Mouse (Mus musculus): Measurements from ENCODE around the gene Mical2. TPM values are rescaled to one million over a fixed set of nuclear protein-coding genes. Genes with fewer than 3 reads are reported as not detected.

Gene Mical2
- polyA plus RNA-seq, 1 experiment from 2014 or later: 4.0 TPM

GRCm38 (mm10) chr7:112351541-112351940 is 125.9 kb downstream of the Mical2 start:
- no peaks in the 10 kb centered on the region for H3K36me3 ChIP-seq (ENCODE audit: inconsistent target)
- no peaks in the 10 kb centered on the region for H3K79me2 ChIP-seq (ENCODE audit: inconsistent target)
- H3K27ac ChIP-seq: no peak overlapping the region
- no peak overlapping the region for H3K4me3 ChIP-seq (ENCODE audit: inconsistent target)
- 100% methylated on average over 3 of the region's 3 CpGs for WGBS (ENCODE audit: missing documents)

DNA sequence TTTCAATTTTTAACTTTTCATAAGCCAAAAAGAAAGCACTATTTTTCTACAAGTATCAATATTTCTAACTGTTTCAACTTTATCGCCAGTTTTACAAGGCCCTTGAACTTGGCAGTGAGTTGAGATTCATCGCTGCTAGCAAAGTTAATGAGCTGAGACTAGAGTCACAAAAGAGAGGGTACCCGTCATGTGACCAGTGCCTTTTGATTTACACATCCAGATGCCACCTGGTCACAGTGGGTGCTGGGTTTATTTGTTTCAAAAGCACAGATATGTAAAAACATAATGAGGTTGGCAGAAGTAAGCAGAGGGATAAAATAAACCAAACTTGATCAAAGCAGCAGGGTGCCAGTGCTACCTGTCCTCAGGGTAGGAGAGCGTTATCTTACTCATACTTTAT is 126.3 kb downstream of the Mical2 start:
- no peaks in the 10 kb centered on the region for H3K36me3 ChIP-seq (ENCODE audit: inconsistent target)
- no peaks in the 10 kb centered on the region for H3K79me2 ChIP-seq (ENCODE audit: inconsistent target)
- H3K4me3 ChIP-seq (ENCODE audit: inconsistent target): no peak overlapping the region
- H3K27ac ChIP-seq: no peak overlapping the region
- WGBS (ENCODE audit: missing documents): 90% methylated on average over 4 of the region's 4 CpGs

- 94% methylated on average over 4 of the region's 4 CpGs for WGBS (ENCODE audit: missing documents)
- Histone ChIP-seq H3K36me3 (ENCODE audit: inconsistent target) (no peaks in the 10 kb centered on the region), H3K79me2 (ENCODE audit: inconsistent target) (no peaks in the 10 kb centered on the region), H3K27ac (no peak overlapping the region), H3K4me3 (ENCODE audit: inconsistent target) (no peak overlapping the region)
These were observed 127.4 kb downstream of the Mical2 start for GRCm38 (mm10) chr7:112353011-112353410.

GRCm38 (mm10) chr7:112353939-112354338 is 128.3 kb downstream of the Mical2 start:
- H3K36me3 ChIP-seq (ENCODE audit: inconsistent target): no peaks in the 10 kb centered on the region
- no peak overlapping the region for H3K4me3 ChIP-seq (ENCODE audit: inconsistent target)
- WGBS (ENCODE audit: missing documents): 92% methylated on average over 11 of the region's 11 CpGs
- no peaks in the 10 kb centered on the region for H3K79me2 ChIP-seq (ENCODE audit: inconsistent target)
- H3K27ac ChIP-seq: no peak overlapping the region

DNA sequence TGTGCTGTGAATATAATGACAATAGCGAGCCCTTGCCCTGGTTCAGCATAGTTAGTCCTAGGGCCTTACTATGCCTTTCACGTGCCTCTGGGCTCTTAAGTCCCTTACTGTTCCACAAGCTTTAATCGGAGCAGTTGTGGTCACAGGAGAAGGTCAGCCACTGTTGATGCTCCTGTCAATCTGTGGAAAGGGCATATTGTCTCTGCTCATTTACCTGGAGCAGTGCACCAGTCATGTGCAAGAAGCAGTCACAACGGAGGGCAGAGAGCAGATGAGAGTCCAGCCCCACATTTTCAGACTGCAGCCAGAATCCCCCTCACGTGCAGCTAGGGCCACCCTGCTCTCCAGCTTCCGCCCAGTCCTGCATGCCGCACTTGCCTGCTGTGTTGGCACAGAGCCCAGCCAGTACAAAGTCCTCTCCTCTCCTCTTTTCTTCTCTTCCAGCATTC is 128.9 kb downstream of the Mical2 start:
- H3K79me2 ChIP-seq (ENCODE audit: inconsistent target): no peaks in the 10 kb centered on the region
- H3K27ac ChIP-seq: no peak overlapping the region
- H3K36me3 ChIP-seq (ENCODE audit: inconsistent target): no peaks in the 10 kb centered on the region
- no peak overlapping the region for H3K4me3 ChIP-seq (ENCODE audit: inconsistent target)
- 76% methylated on average over 7 of the region's 7 CpGs for WGBS (ENCODE audit: missing documents)

- H3K27ac ChIP-seq: no peak overlapping the region
- H3K79me2 ChIP-seq (ENCODE audit: inconsistent target): no peaks in the 10 kb centered on the region
- H3K4me3 ChIP-seq (ENCODE audit: inconsistent target): no peak overlapping the region
- H3K36me3 ChIP-seq (ENCODE audit: inconsistent target): no peaks in the 10 kb centered on the region
- WGBS (ENCODE audit: missing documents): 87% methylated on average over 3 of the region's 3 CpGs
These were observed 133.9 kb downstream of the Mical2 start for GRCm38 (mm10) chr7:112359594-112359993.

DNA sequence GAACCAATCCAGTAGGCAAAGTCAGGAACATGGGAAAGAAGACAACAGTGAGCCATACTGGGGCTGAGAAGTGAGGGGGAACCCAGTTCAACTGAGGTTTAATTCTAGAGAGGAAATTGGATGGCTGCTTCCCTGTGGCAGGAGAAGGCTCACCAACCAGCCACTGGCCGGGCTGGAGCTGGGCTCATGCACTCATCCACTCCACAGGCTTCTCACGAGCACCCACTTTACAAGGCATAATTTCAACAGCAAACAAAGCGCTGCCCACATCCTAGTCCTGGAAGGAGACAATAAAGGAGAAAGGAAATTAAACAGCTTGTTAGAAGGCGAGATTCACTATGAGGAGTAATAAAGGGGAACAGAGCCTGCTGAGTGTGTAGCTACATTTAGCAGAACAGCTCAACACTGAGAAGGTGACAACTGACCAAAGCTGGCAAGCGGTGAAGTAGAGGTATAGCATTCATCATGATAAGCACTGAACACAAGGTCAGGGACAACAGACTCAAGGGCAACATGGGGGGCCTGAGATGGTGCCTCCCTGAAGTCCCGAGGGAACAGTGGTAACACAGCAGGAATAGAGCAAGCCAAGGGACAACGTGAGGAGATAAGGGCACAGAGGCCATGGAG is 137.0 kb downstream of the Mical2 start:
- no peaks in the 10 kb centered on the region for H3K36me3 ChIP-seq (ENCODE audit: inconsistent target)
- no peak overlapping the region for H3K4me3 ChIP-seq (ENCODE audit: inconsistent target)
- 88% methylated on average over 7 of the region's 7 CpGs for WGBS (ENCODE audit: missing documents)
- H3K27ac ChIP-seq: no peak overlapping the region
- no peaks in the 10 kb centered on the region for H3K79me2 ChIP-seq (ENCODE audit: inconsistent target)

- no peak overlapping the region for H3K4me3 ChIP-seq (ENCODE audit: inconsistent target)
- 93% methylated on average over 3 of the region's 3 CpGs for WGBS (ENCODE audit: missing documents)
These were observed 140.2 kb downstream of the Mical2 start for GRCm38 (mm10) chr7:112365864-112366263.

GRCm38 (mm10) chr7:112369046-112369445 is 143.4 kb downstream of the Mical2 start:
- WGBS (ENCODE audit: missing documents): 43% methylated on average over 2 of the region's 2 CpGs
- Histone ChIP-seq H3K79me2 (ENCODE audit: inconsistent target) (no peaks in the 10 kb centered on the region), H3K27ac (no peak overlapping the region), H3K4me3 (ENCODE audit: inconsistent target) (no peak overlapping the region), H3K36me3 (ENCODE audit: inconsistent target) (no peaks in the 10 kb centered on the region)

More at GRCm38 (mm10) chr7:112365864-112366263, 140.2 kb downstream of the Mical2 start:
- H3K79me2 ChIP-seq (ENCODE audit: inconsistent target): no peaks in the 10 kb centered on the region
- H3K27ac ChIP-seq: no peak overlapping the region
- no peaks in the 10 kb centered on the region for H3K36me3 ChIP-seq (ENCODE audit: inconsistent target)

GRCm38 (mm10) chr7:112369977-112370376 is 144.3 kb downstream of the Mical2 start:
- Histone ChIP-seq H3K79me2 (ENCODE audit: inconsistent target) (no peaks in the 10 kb centered on the region), H3K4me3 (ENCODE audit: inconsistent target) (no peak overlapping the region), H3K27ac (no peak overlapping the region), H3K36me3 (ENCODE audit: inconsistent target) (no peaks in the 10 kb centered on the region)
- WGBS (ENCODE audit: missing documents): 85% methylated on average over 3 of the region's 3 CpGs

DNA sequence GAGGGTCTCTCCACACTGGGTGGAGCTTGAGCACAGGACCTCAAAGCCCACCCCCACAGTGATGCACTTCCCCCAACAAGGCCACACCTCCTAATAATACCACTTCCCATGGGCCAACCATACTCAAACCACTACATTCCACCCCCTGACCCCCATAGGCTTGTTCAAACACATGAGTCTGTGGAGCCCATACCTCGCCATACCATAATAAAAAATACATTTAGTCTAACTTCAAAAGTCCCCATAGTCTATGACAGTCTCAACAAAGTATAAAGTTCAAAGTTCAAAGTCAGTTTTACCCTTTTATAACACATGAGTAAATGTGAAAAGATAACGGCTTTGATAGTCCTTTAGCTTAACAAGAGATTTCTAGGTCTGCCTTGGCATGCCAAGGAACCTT is 145.7 kb downstream of the Mical2 start:
- Histone ChIP-seq H3K4me3 (ENCODE audit: inconsistent target) (no peak overlapping the region), H3K36me3 (ENCODE audit: inconsistent target) (no peaks in the 10 kb centered on the region), H3K27ac (no peak overlapping the region), H3K79me2 (ENCODE audit: inconsistent target) (no peaks in the 10 kb centered on the region)
- 87% methylated on average over 2 of the region's 2 CpGs for WGBS (ENCODE audit: missing documents)

DNA sequence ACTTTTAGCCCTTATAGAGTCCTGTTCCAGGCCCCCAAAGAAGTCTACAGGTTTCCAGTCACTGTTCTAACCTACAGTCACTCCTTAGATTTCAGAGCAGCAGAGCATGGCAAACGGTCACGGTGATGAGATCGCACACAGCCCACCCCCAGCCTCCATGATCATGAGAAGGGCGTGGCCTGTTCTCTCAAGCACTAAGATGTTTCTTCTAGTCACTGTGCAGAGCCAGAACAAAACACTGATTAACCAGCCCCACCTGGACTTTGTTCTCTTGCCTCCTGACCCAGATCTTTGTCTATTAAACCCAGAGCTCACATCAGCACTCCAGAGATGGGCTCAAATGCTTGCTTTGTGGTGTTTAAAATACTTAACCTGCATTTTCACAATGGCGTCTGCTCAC is 148.4 kb downstream of the Mical2 start:
- WGBS (ENCODE audit: missing documents): 93% methylated on average over 5 of the region's 5 CpGs
- Histone ChIP-seq H3K4me3 (ENCODE audit: inconsistent target) (no peak overlapping the region), H3K36me3 (ENCODE audit: inconsistent target) (no peaks in the 10 kb centered on the region), H3K27ac (no peak overlapping the region), H3K79me2 (ENCODE audit: inconsistent target) (no peaks in the 10 kb centered on the region)

GRCm38 (mm10) chr7:112375062-112375461 is 149.4 kb downstream of the Mical2 start:
- Histone ChIP-seq H3K36me3 (ENCODE audit: inconsistent target) (no peaks in the 10 kb centered on the region), H3K4me3 (ENCODE audit: inconsistent target) (no peak overlapping the region), H3K27ac (no peak overlapping the region), H3K79me2 (ENCODE audit: inconsistent target) (no peaks in the 10 kb centered on the region)
- WGBS (ENCODE audit: missing documents): 18% methylated on average over 9 of the region's 9 CpGs

DNA sequence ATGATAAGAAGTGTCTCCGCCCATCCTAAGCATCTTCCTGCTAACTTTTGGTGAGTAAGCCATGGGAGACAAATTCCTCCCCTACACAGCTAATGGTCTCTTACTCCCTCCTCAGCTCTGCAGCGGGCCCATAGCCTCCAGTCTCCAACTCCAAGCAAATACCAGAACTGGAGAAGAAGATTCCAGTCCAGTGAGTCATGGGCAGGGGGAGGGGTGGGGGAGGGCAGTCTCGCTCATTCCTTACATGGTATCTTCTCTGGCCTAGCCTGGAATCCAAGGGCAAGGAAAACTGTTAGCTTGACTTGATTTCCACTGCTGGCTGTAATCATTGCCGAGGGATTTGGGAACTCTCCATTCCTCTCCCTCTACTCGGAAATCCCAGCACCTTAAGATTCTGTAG is 150.2 kb downstream of the Mical2 start:
- WGBS (ENCODE audit: missing documents): 93% methylated on average over 5 of the region's 5 CpGs
- Histone ChIP-seq H3K4me3 (ENCODE audit: inconsistent target) (no peak overlapping the region), H3K79me2 (ENCODE audit: inconsistent target) (no peaks in the 10 kb centered on the region), H3K27ac (no peak overlapping the region), H3K36me3 (ENCODE audit: inconsistent target) (no peaks in the 10 kb centered on the region)

GRCm38 (mm10) chr7:112376611-112377010 is 151.0 kb downstream of the Mical2 start:
- Histone ChIP-seq H3K27ac (no peak overlapping the region), H3K79me2 (ENCODE audit: inconsistent target) (no peaks in the 10 kb centered on the region), H3K4me3 (ENCODE audit: inconsistent target) (no peak overlapping the region), H3K36me3 (ENCODE audit: inconsistent target) (no peaks in the 10 kb centered on the region)
- WGBS (ENCODE audit: missing documents): 78% methylated on average over 2 of the region's 2 CpGs

DNA sequence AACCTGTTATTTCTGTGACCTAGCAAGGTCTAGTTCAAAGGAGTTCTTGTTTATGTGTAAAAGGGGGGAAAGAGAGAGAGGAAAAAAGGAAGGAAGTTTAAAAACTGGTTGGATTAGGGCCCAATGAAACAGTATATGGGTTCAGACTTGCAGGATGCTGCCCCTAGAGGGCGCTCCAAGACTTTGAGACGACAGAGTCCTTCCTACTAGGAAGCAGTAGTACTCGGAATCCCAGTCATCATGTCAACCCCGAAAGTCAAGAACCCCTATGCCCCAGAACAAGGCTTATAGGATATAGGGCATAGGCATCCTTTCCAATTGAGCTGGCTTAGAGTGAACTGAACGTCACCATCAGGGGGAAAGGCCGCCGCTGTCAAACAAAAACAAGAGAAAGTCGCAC is 151.7 kb downstream of the Mical2 start:
- no peak overlapping the region for H3K27ac ChIP-seq
- H3K79me2 ChIP-seq (ENCODE audit: inconsistent target): no peaks in the 10 kb centered on the region
- H3K4me3 ChIP-seq (ENCODE audit: inconsistent target): no peak overlapping the region
- WGBS (ENCODE audit: missing documents): 44% methylated on average over 8 of the region's 8 CpGs
- no peaks in the 10 kb centered on the region for H3K36me3 ChIP-seq (ENCODE audit: inconsistent target)
